Mouse (Mus musculus): ENCODE measurements around the gene Pcyt2.

- TF ChIP-seq CTCF (IDR thresholded peaks at IDR 0.05; ENCODE audit: low read depth, low read length): no peak
- no peak for TF ChIP-seq POLR2A (IDR thresholded peaks at IDR 0.05; ENCODE audit: extremely low read depth, insufficient read depth, low read length)
These were observed 48.9 kb upstream of the Pcyt2 start for GRCm38 (mm10) chr11:120666617-120667016.
